Mouse (Mus musculus): Measurements from ENCODE around the gene Cnih2. TPM values are rescaled to one million over a fixed set of nuclear protein-coding genes. Genes with fewer than 3 reads are reported as not detected.

Cnih2 gene
- polyA plus RNA-seq (2014; fragmentation: Nextera tagmentation; extraction: Ambion mirVana) = 8.4 TPM in 2 replicates

GRCm38 (mm10) chr19:5098363-5099143, at the start of gene Cnih2:
TSS of gene Cnih2 (minus strand) at chr19:5098521.
- Histone ChIP-seq H3K4me2 (peak within 1 kb of the TSS; percentile 99), H3K9me3 (replicated peaks; ENCODE audit: control insufficient read depth, low read length) (no peaks in the 10 kb centered on the region), H3K27ac (ENCODE audit: low read depth, low read length) (no peak within 1 kb of the TSS), H3K27me3 (ENCODE audit: control insufficient read depth, insufficient read depth, low read length) (0 out of 2 replicates have a peak, but pooled peaks cover 2% of the 10 kb centered on the region), H3K36me3 (ENCODE audit: control insufficient read depth, insufficient read depth, low read length) (peaks cover 21% of the 10 kb centered on the region), H3K4me3 (ENCODE audit: low read depth, low read length) (peak within 1 kb of the TSS; percentile 55), H3K9ac (ENCODE audit: low read depth, low read length) (peak within 1 kb of the TSS; percentile 77), H3K4me1 (ENCODE audit: control insufficient read depth, insufficient read depth, low read length) (peaks cover 37% of the 10 kb centered on the region)
- 4% methylated on average over 32 of the region's 48 CpGs for WGBS (ENCODE audit: insufficient replicate concordance)
- ATAC-seq (replicated peaks; ENCODE audit: insufficient number of reproducible peaks, low FRiP score, low TSS enrichment) = no peak; the same call in 1 of the 2 replicates

- ATAC-seq (replicated peaks; ENCODE audit: insufficient number of reproducible peaks, low FRiP score, low TSS enrichment) = no peak
- H3K4me2 ChIP-seq = no peak overlapping the region
- H3K9me3 ChIP-seq (replicated peaks; ENCODE audit: control insufficient read depth, low read length) = no peaks in the 10 kb centered on the region
- H3K4me1 ChIP-seq (ENCODE audit: control insufficient read depth, insufficient read depth, low read length) = no peaks in the 10 kb centered on the region
- no peak overlapping the region for H3K27ac ChIP-seq (ENCODE audit: low read depth, low read length)
- H3K9ac ChIP-seq (ENCODE audit: low read depth, low read length) = no peak overlapping the region
- H3K36me3 ChIP-seq (ENCODE audit: control insufficient read depth, insufficient read depth, low read length) = peaks cover under 1% of the 10 kb centered on the region
- H3K27me3 ChIP-seq (ENCODE audit: control insufficient read depth, insufficient read depth, low read length) = no peaks in the 10 kb centered on the region
- no peak overlapping the region for H3K4me3 ChIP-seq (ENCODE audit: low read depth, low read length)
- 0% methylated on average over 2 of the region's 2 CpGs for WGBS (ENCODE audit: insufficient replicate concordance)
Observed at GRCm38 (mm10) chr19:5139640-5140039, 41.3 kb upstream of the Cnih2 start.

GRCm38 (mm10) chr19:5131237-5131636, 32.9 kb upstream of the Cnih2 start:
- no peak for ATAC-seq (replicated peaks; ENCODE audit: insufficient number of reproducible peaks, low FRiP score, low TSS enrichment)
- Histone ChIP-seq H3K36me3 (ENCODE audit: control insufficient read depth, insufficient read depth, low read length) (peaks cover 4% of the 10 kb centered on the region; the same call in 1 of the 2 replicates), H3K9me3 (replicated peaks; ENCODE audit: control insufficient read depth, low read length) (no peaks in the 10 kb centered on the region), H3K4me1 (ENCODE audit: control insufficient read depth, insufficient read depth, low read length) (no peaks in the 10 kb centered on the region), H3K4me2 (no peak overlapping the region), H3K27me3 (ENCODE audit: control insufficient read depth, insufficient read depth, low read length) (no peaks in the 10 kb centered on the region), H3K9ac (ENCODE audit: low read depth, low read length) (no peak overlapping the region), H3K27ac (ENCODE audit: low read depth, low read length) (no peak overlapping the region), H3K4me3 (ENCODE audit: low read depth, low read length) (no peak overlapping the region)
- 69% methylated on average over 4 of the region's 4 CpGs for WGBS (ENCODE audit: insufficient replicate concordance)

- Histone ChIP-seq H3K4me3 (ENCODE audit: low read depth, low read length) (no peak overlapping the region), H3K4me1 (ENCODE audit: control insufficient read depth, insufficient read depth, low read length) (no peaks in the 10 kb centered on the region), H3K9ac (ENCODE audit: low read depth, low read length) (no peak overlapping the region), H3K27ac (ENCODE audit: low read depth, low read length) (no peak overlapping the region), H3K36me3 (ENCODE audit: control insufficient read depth, insufficient read depth, low read length) (peaks cover 4% of the 10 kb centered on the region; the same call in 1 of the 2 replicates), H3K4me2 (no peak overlapping the region), H3K27me3 (ENCODE audit: control insufficient read depth, insufficient read depth, low read length) (no peaks in the 10 kb centered on the region), H3K9me3 (replicated peaks; ENCODE audit: control insufficient read depth, low read length) (no peaks in the 10 kb centered on the region)
- ATAC-seq (replicated peaks; ENCODE audit: insufficient number of reproducible peaks, low FRiP score, low TSS enrichment) = no peak
- WGBS (ENCODE audit: insufficient replicate concordance) = 57% methylated on average over 1 of the region's 1 CpGs
Observed at GRCm38 (mm10) chr19:5129770-5130169, 31.4 kb upstream of the Cnih2 start.

- ATAC-seq (replicated peaks; ENCODE audit: insufficient number of reproducible peaks, low FRiP score, low TSS enrichment) = no peak
- Histone ChIP-seq H3K9ac (ENCODE audit: low read depth, low read length) (no peak overlapping the region), H3K4me2 (no peak overlapping the region)
Observed at GRCm38 (mm10) chr19:5124055-5124614, 25.8 kb upstream of the Cnih2 start.

GRCm38 (mm10) chr19:5123241-5123640, 24.9 kb upstream of the Cnih2 start:
- Histone ChIP-seq H3K27me3 (ENCODE audit: control insufficient read depth, insufficient read depth, low read length) (no peaks in the 10 kb centered on the region), H3K9ac (ENCODE audit: low read depth, low read length) (no peak overlapping the region), H3K4me1 (ENCODE audit: control insufficient read depth, insufficient read depth, low read length) (peaks cover 9% of the 10 kb centered on the region; the same call in 1 of the 2 replicates), H3K36me3 (ENCODE audit: control insufficient read depth, insufficient read depth, low read length) (no peaks in the 10 kb centered on the region), H3K4me2 (no peak overlapping the region), H3K27ac (ENCODE audit: low read depth, low read length) (no peak overlapping the region), H3K4me3 (ENCODE audit: low read depth, low read length) (no peak overlapping the region), H3K9me3 (replicated peaks; ENCODE audit: control insufficient read depth, low read length) (no peaks in the 10 kb centered on the region)
- 73% methylated on average over 3 of the region's 3 CpGs for WGBS (ENCODE audit: insufficient replicate concordance)
- ATAC-seq (replicated peaks; ENCODE audit: insufficient number of reproducible peaks, low FRiP score, low TSS enrichment) = no peak

More at GRCm38 (mm10) chr19:5124055-5124614, 25.8 kb upstream of the Cnih2 start:
- H3K4me1 ChIP-seq (ENCODE audit: control insufficient read depth, insufficient read depth, low read length) = peaks cover 6% of the 10 kb centered on the region; the same call in 1 of the 2 replicates
- no peak overlapping the region for H3K27ac ChIP-seq (ENCODE audit: low read depth, low read length)
- WGBS (ENCODE audit: insufficient replicate concordance) = 66% methylated on average over 7 of the region's 7 CpGs
- H3K27me3 ChIP-seq (ENCODE audit: control insufficient read depth, insufficient read depth, low read length) = no peaks in the 10 kb centered on the region
- no peaks in the 10 kb centered on the region for H3K36me3 ChIP-seq (ENCODE audit: control insufficient read depth, insufficient read depth, low read length)
- no peak overlapping the region for H3K4me3 ChIP-seq (ENCODE audit: low read depth, low read length)
- H3K9me3 ChIP-seq (replicated peaks; ENCODE audit: control insufficient read depth, low read length) = no peaks in the 10 kb centered on the region

- Histone ChIP-seq H3K4me2 (no peak overlapping the region), H3K9ac (ENCODE audit: low read depth, low read length) (no peak overlapping the region), H3K9me3 (replicated peaks; ENCODE audit: control insufficient read depth, low read length) (no peaks in the 10 kb centered on the region), H3K36me3 (ENCODE audit: control insufficient read depth, insufficient read depth, low read length) (no peaks in the 10 kb centered on the region), H3K27me3 (ENCODE audit: control insufficient read depth, insufficient read depth, low read length) (no peaks in the 10 kb centered on the region), H3K4me1 (ENCODE audit: control insufficient read depth, insufficient read depth, low read length) (peaks cover 9% of the 10 kb centered on the region; the same call in 1 of the 2 replicates), H3K27ac (ENCODE audit: low read depth, low read length) (no peak overlapping the region), H3K4me3 (ENCODE audit: low read depth, low read length) (no peak overlapping the region)
- ATAC-seq (replicated peaks; ENCODE audit: insufficient number of reproducible peaks, low FRiP score, low TSS enrichment) = no peak
- WGBS (ENCODE audit: insufficient replicate concordance) = 33% methylated on average over 10 of the region's 10 CpGs
Observed at GRCm38 (mm10) chr19:5122492-5122891, 24.2 kb upstream of the Cnih2 start.

GRCm38 (mm10) chr19:5118384-5118698, 20.0 kb upstream of the Cnih2 start, which contains the start of gene Klc2:
TSS of gene Klc2 (minus strand) at chr19:5118560.
- peak within 1 kb of the TSS; percentile 81 for H3K4me2 ChIP-seq
- no peaks in the 10 kb centered on the region for H3K9me3 ChIP-seq (replicated peaks; ENCODE audit: control insufficient read depth, low read length)
- no peaks in the 10 kb centered on the region for H3K27me3 ChIP-seq (ENCODE audit: control insufficient read depth, insufficient read depth, low read length)
- WGBS (ENCODE audit: insufficient replicate concordance) = under 1% methylated on average over 18 of the region's 18 CpGs
- peak within 1 kb of the TSS; percentile 74 for H3K27ac ChIP-seq (ENCODE audit: low read depth, low read length)
- 0 out of 2 replicates have a peak, but pooled peaks cover 1% of the 10 kb centered on the region for H3K36me3 ChIP-seq (ENCODE audit: control insufficient read depth, insufficient read depth, low read length)
- peak within 1 kb of the TSS; percentile 85 for H3K4me3 ChIP-seq (ENCODE audit: low read depth, low read length)
- peak; percentile 91; the same call in 1 of the 2 replicates for ATAC-seq (replicated peaks; ENCODE audit: insufficient number of reproducible peaks, low FRiP score, low TSS enrichment)
- peaks cover 13% of the 10 kb centered on the region for H3K4me1 ChIP-seq (ENCODE audit: control insufficient read depth, insufficient read depth, low read length)
- peak within 1 kb of the TSS; percentile 80 for H3K9ac ChIP-seq (ENCODE audit: low read depth, low read length)

Measured in heart, embryonic 11.5 days (tissue).